Mouse (Mus musculus) CH12.LX (cell line): ENCODE data around the gene Apoa5. TPM values are rescaled to one million over a fixed set of nuclear protein-coding genes. Genes with fewer than 3 reads are reported as not detected.

Source experiments
- DNase-seq: peaks from one replicate; pipeline ENCODE4 v3.0.0-alpha.2; 2013; ENCODE audit errors: extremely low read depth
- H3K27ac ChIP-seq: 2 replicates; pipeline ENCODE4 v1.5.1; 2012; ENCODE audit warnings: low read depth, mild to moderate bottlenecking, control low read depth, moderate library complexity; ENCODE audit not compliant: insufficient read depth
- H3K27me3 ChIP-seq: replicated peaks from 2 replicates; pipeline ENCODE3; 2012; ENCODE audit warnings: inconsistent platforms
- H3K36me3 ChIP-seq, 2 experiments: replicated peaks in 1 of 2; 2 replicates each; pipeline versions ENCODE3 to v1.6.1; 2012; ENCODE audit warnings: inconsistent platforms in 1 of 2, low read length in 1 of 2, mild to moderate bottlenecking in 1 of 2, mixed read lengths in 1 of 2, moderate library complexity in 1 of 2; ENCODE audit not compliant: control insufficient read depth in 1 of 2, insufficient read depth in 1 of 2
- H3K4me1 ChIP-seq, 2 experiments: 2 replicates each; pipeline ENCODE4 v1.6.1; 2012; ENCODE audit warnings: inconsistent platforms in 1 of 2, moderate library complexity in 1 of 2; ENCODE audit not compliant: insufficient read depth in 2 of 2, control insufficient read depth in 1 of 2
- H3K4me2 ChIP-seq: 2 replicates; pipeline ENCODE4 v1.6.1; 2012; ENCODE audit warnings: low read depth, mild to moderate bottlenecking, control low read depth; ENCODE audit not compliant: poor library complexity, insufficient read depth, severe bottlenecking
- H3K4me3 ChIP-seq, 3 experiments: fragments of 150-350 bp in 1 of 3; sonication (generic) in 1 of 3; replicated peaks in 1 of 3; 2 replicates each; pipeline versions ENCODE3 to v1.5.1; 2011 to 2012; ENCODE audit warnings: low read depth in 2 of 3, low read length in 2 of 3, mild to moderate bottlenecking in 2 of 3, moderate library complexity in 2 of 3, control low read depth in 1 of 3, improper control_type of control experiment in 1 of 3, inconsistent platforms in 1 of 3, mixed read lengths in 1 of 3; ENCODE audit not compliant: poor library complexity in 1 of 3
- H3K79me2 ChIP-seq: replicated peaks from 2 replicates; pipeline ENCODE4 v1.6.1; 2012; ENCODE audit warnings: mild to moderate bottlenecking, moderate library complexity; ENCODE audit not compliant: control insufficient read depth, poor library complexity, insufficient read depth, severe bottlenecking; ENCODE audit errors: extremely low read depth
- H3K9ac ChIP-seq: 2 replicates; pipeline ENCODE4 v1.6.1; 2012; ENCODE audit warnings: low read depth, mild to moderate bottlenecking, control low read depth, moderate library complexity; ENCODE audit not compliant: insufficient read depth
- H3K9me3 ChIP-seq: replicated peaks from 2 replicates; pipeline ENCODE3; 2012; ENCODE audit warnings: low read length, inconsistent platforms, mixed read lengths
- BHLHE40 ChIP-seq: IDR thresholded peaks from 2 replicates; pipeline ENCODE4 v1.6.1; 2011; ENCODE audit warnings: mild to moderate bottlenecking, low read depth, low read length, improper control_type of control experiment
- CHD2 ChIP-seq: IDR thresholded peaks from 2 replicates; pipeline ENCODE4 v1.6.1; 2011; ENCODE audit warnings: low read length, improper control_type of control experiment
- CTCF ChIP-seq, 2 experiments: IDR thresholded peaks in 1 of 2; conservative IDR thresholded peaks in 1 of 2; 2 replicates each; pipeline ENCODE4 v1.5.1; 2011 to 2012; ENCODE audit warnings: low read depth in 2 of 2, low read length in 2 of 2, improper control_type of control experiment in 1 of 2, inconsistent platforms in 1 of 2, mild to moderate bottlenecking in 1 of 2, moderate library complexity in 1 of 2
- ELF1 ChIP-seq: IDR thresholded peaks from 2 replicates; pipeline ENCODE4 v1.6.1; 2014; ENCODE audit warnings: low read depth, mild to moderate bottlenecking, inconsistent platforms, low read length, improper control_type of control experiment
- EP300 ChIP-seq: IDR thresholded peaks from 2 replicates; pipeline ENCODE4 v1.6.1; 2011; ENCODE audit warnings: low read length, improper control_type of control experiment
- ETS1 ChIP-seq: conservative IDR thresholded peaks from 2 replicates; pipeline ENCODE4 v1.6.1; 2012; ENCODE audit warnings: low read depth, mild to moderate bottlenecking, inconsistent platforms, low read length, improper control_type of control experiment, moderate library complexity
- HCFC1 ChIP-seq: IDR thresholded peaks from 2 replicates; pipeline ENCODE4 v1.6.1; 2012; ENCODE audit warnings: low read depth, mild to moderate bottlenecking, inconsistent platforms, low read length, improper control_type of control experiment
- IRF4 ChIP-seq: IDR thresholded peaks from 2 replicates; pipeline ENCODE4 v1.6.1; 2014; ENCODE audit warnings: low read depth, mild to moderate bottlenecking, inconsistent platforms, low read length, improper control_type of control experiment
- JUN ChIP-seq: IDR thresholded peaks from 2 replicates; pipeline ENCODE4 v1.6.1; 2011; ENCODE audit warnings: low read depth, mild to moderate bottlenecking, low read length, improper control_type of control experiment, moderate library complexity; ENCODE audit not compliant: insufficient read depth
- JUND ChIP-seq: conservative IDR thresholded peaks from 2 replicates; pipeline ENCODE4 v1.6.1; 2011; ENCODE audit warnings: low read depth, low read length, improper control_type of control experiment
- KAT2A ChIP-seq: IDR thresholded peaks from 2 replicates; pipeline ENCODE4 v1.6.1; 2012; ENCODE audit warnings: low read length, improper control_type of control experiment, inconsistent platforms; ENCODE audit not compliant: insufficient replicate concordance
- MAFK ChIP-seq: IDR thresholded peaks from 2 replicates; pipeline ENCODE4 v1.6.1; 2011; ENCODE audit warnings: low read length, improper control_type of control experiment; ENCODE audit not compliant: insufficient replicate concordance
- MAX ChIP-seq: IDR thresholded peaks from 2 replicates; pipeline ENCODE4 v1.6.1; 2011; ENCODE audit warnings: low read length, improper control_type of control experiment
- MAZ ChIP-seq: IDR thresholded peaks from 2 replicates; pipeline ENCODE4 v1.6.1; 2012; ENCODE audit warnings: low read depth, mild to moderate bottlenecking, inconsistent platforms, low read length, improper control_type of control experiment, moderate library complexity
- MEF2A ChIP-seq: IDR thresholded peaks from 2 replicates; pipeline ENCODE4 v1.6.1; 2014; ENCODE audit warnings: low read depth, mild to moderate bottlenecking, inconsistent platforms, low read length, improper control_type of control experiment, borderline replicate concordance
- MYC ChIP-seq: IDR thresholded peaks from 2 replicates; pipeline ENCODE4 v1.6.1; 2011; ENCODE audit warnings: low read depth, mild to moderate bottlenecking, improper control_type of control experiment, low read length
- PAX5 ChIP-seq: IDR thresholded peaks from 2 replicates; pipeline ENCODE4 v1.6.1; 2012; ENCODE audit warnings: low read length, inconsistent platforms, mixed read lengths
- POLR2A ChIP-seq: IDR thresholded peaks from 2 replicates; pipeline ENCODE4 v1.6.1; 2011; ENCODE audit warnings: low read depth, mild to moderate bottlenecking, improper control_type of control experiment, low read length
- POLR2AphosphoS2 ChIP-seq: IDR thresholded peaks from 2 replicates; pipeline ENCODE4 v1.6.1; 2011; ENCODE audit warnings: low read depth, low read length, improper control_type of control experiment
- RAD21 ChIP-seq: IDR thresholded peaks from 2 replicates; pipeline ENCODE4 v1.6.1; 2011; ENCODE audit warnings: low read depth, mild to moderate bottlenecking, low read length, improper control_type of control experiment, moderate library complexity
- RCOR1 ChIP-seq: conservative IDR thresholded peaks from 2 replicates; pipeline ENCODE4 v1.6.1; 2012; ENCODE audit warnings: low read depth, mild to moderate bottlenecking, inconsistent platforms, low read length, improper control_type of control experiment
- SMC3 ChIP-seq: IDR thresholded peaks from 2 replicates; pipeline ENCODE4 v1.6.1; 2011; ENCODE audit warnings: low read depth, low read length, improper control_type of control experiment
- TBP ChIP-seq: conservative IDR thresholded peaks from 2 replicates; pipeline ENCODE4 v1.6.1; 2011; ENCODE audit warnings: low read depth, low read length, improper control_type of control experiment
- TCF12 ChIP-seq: IDR thresholded peaks from 2 replicates; pipeline ENCODE4 v1.6.1; 2014; ENCODE audit warnings: low read depth, mild to moderate bottlenecking, inconsistent platforms, low read length, improper control_type of control experiment
- UBTF ChIP-seq: IDR thresholded peaks from 2 replicates; pipeline ENCODE4 v1.6.1; 2012; ENCODE audit warnings: low read depth, mild to moderate bottlenecking, inconsistent platforms, low read length, improper control_type of control experiment, moderate library complexity
- USF1 ChIP-seq: IDR thresholded peaks from 2 replicates; pipeline ENCODE4 v1.6.1; 2014; ENCODE audit warnings: low read depth, mild to moderate bottlenecking, inconsistent platforms, low read length, improper control_type of control experiment
- USF2 ChIP-seq: conservative IDR thresholded peaks from 2 replicates; pipeline ENCODE4 v1.6.1; 2011; ENCODE audit warnings: low read depth, low read length, improper control_type of control experiment
- ZKSCAN1 ChIP-seq: IDR thresholded peaks from 2 replicates; pipeline ENCODE4 v1.6.1; 2012; ENCODE audit warnings: low read depth, inconsistent platforms, low read length, improper control_type of control experiment, borderline replicate concordance
- ZNF384 ChIP-seq: IDR thresholded peaks from 2 replicates; pipeline ENCODE4 v1.6.1; 2012; ENCODE audit warnings: low read depth, low read length, improper control_type of control experiment, inconsistent platforms
- dilution Hi-C: fragments of 300-500 bp; cut with MboI; formaldehyde crosslinking; loops from 2 replicates; pipeline ENCODE4 v1.14.3; 2020; ENCODE audit warnings: low sequenced_read_pairs; ENCODE audit not compliant: extremely low pct_unique_long_range_greater_than_20kb, extremely low pct_ligation_motif_present
- in situ Hi-C: fragments of 300-500 bp; cut with MboI; formaldehyde crosslinking; loops from 3 replicates; pipeline ENCODE4 v1.14.3; 2019; ENCODE audit warnings: low sequenced_read_pairs, low pct_ligation_motif_present, low pct_unique_long_range_greater_than_20kb, mixed read lengths
- polyA plus RNA-seq: library from polyadenylated mRNA; unstranded; fragments of >175 nt; gene quantifications from 2 replicates; pipeline ENCODE4 v1.2.1, GENCODE M21; 2012; ENCODE audit warnings: low read depth; ENCODE audit not compliant: insufficient read length
- total RNA-seq, 2 experiments: library from RNA; depleted of rRNA; stranded (reverse); fragments of 300-350 nt in 1 of 2; fragments of >200 nt in 1 of 2; gene quantifications; 2 replicates each; pipeline ENCODE4 v1.2.3; 2012 to 2014

Apoa5 gene
- total and polyA plus RNA-seq, 3 experiments: 0.08 TPM; not detected in 2

- no peak; the same call in 1 of the 2 replicates for TF ChIP-seq IRF4
These were observed 14.4 kb downstream of the Apoa5 start, which contains the start of gene Bud13 (continued) for GRCm38 (mm10) chr9:46282631-46283436.

GRCm38 (mm10) chr9:46298381-46298780 lies 29.9 kb downstream of the Apoa5 start:
- H3K79me2 ChIP-seq: no peaks in the 10 kb centered on the region
- dilution Hi-C loops (no loop called here), in situ Hi-C loops (no loop called here)
- H3K27ac ChIP-seq: no peak overlapping the region
- no peaks in the 10 kb centered on the region for H3K4me1 ChIP-seq
- no peaks in the 10 kb centered on the region for H3K9me3 ChIP-seq
- H3K9ac ChIP-seq: no peak overlapping the region
- H3K4me2 ChIP-seq: no peak overlapping the region
- no peak overlapping the region for H3K4me3 ChIP-seq
- H3K36me3 ChIP-seq: peaks cover 44 to 60% of the 10 kb centered on the region in 2 experiments
- no peaks in the 10 kb centered on the region for H3K27me3 ChIP-seq
- TF ChIP-seq PAX5 (no peak), ETS1 (no peak), CHD2 (no peak), ELF1 (no peak), HCFC1 (no peak), MAX (no peak), JUND (no peak), TBP (no peak), ZKSCAN1 (no peak), MYC (no peak), RAD21 (no peak), BHLHE40 (no peak), ZNF384 (no peak), JUN (no peak), USF2 (no peak), EP300 (no peak), KAT2A (no peak), CTCF (conservative IDR thresholded peaks at IDR 0.05 in 1 of 2, IDR thresholded peaks at IDR 0.05 in 1 of 2; ENCODE audit: low read depth in 2 of 2, low read length in 2 of 2) (no peak)
- DNase-seq: no peak

GRCm38 (mm10) chr9:46302142-46302541 lies 33.7 kb downstream of the Apoa5 start:
- no peak overlapping the region for H3K9ac ChIP-seq
- dilution Hi-C loops: no loop called here
- no peak for TF ChIP-seq TCF12
- no peak for TF ChIP-seq IRF4
- peak; percentile 59 for TF ChIP-seq SMC3
- TF ChIP-seq ELF1: no peak
- TF ChIP-seq USF1: no peak
- no peak for TF ChIP-seq BHLHE40
- no peak for TF ChIP-seq UBTF
- no peak for TF ChIP-seq USF2
- no peak for TF ChIP-seq POLR2AphosphoS2
- TF ChIP-seq EP300: no peak
- no peak for TF ChIP-seq KAT2A
- TF ChIP-seq MAX: no peak
- TF ChIP-seq MAFK: no peak
- TF ChIP-seq RCOR1: no peak
- no peak for TF ChIP-seq POLR2A
- no peak for TF ChIP-seq MAZ
- no peak for TF ChIP-seq ETS1
- no peak for TF ChIP-seq TBP
- no peak for TF ChIP-seq MEF2A
- TF ChIP-seq RAD21: peak; percentile 79

More at GRCm38 (mm10) chr9:46302142-46302541, 33.7 kb downstream of the Apoa5 start:
- Histone ChIP-seq H3K27me3 (no peaks in the 10 kb centered on the region), H3K4me1 (no peaks in the 10 kb centered on the region), H3K4me2 (no peak overlapping the region), H3K4me3 (no peak overlapping the region), H3K27ac (no peak overlapping the region), H3K79me2 (no peaks in the 10 kb centered on the region), H3K9me3 (no peaks in the 10 kb centered on the region), H3K36me3 (peaks cover 19 to 28% of the 10 kb centered on the region in 2 experiments)
- peak; percentile 69 for DNase-seq
- in situ Hi-C loops: no loop called here
